Mouse (Mus musculus) cerebellum, adult 2 months (tissue): ENCODE data around the gene Olfr465-ps1. TPM values are rescaled to one million over a fixed set of nuclear protein-coding genes. Genes with fewer than 3 reads are reported as not detected.

Experiments
- DNase-seq, 2 experiments: peaks; one replicate each; pipeline ENCODE4 v3.0.0; 2021
- H3K27ac ChIP-seq: fragments of 200-500 bp; 2 replicates; pipeline ENCODE4 v1.5.1; 2012; ENCODE audit warnings: low read length, control low read depth, inconsistent platforms; ENCODE audit not compliant: insufficient read depth
- H3K27me3 ChIP-seq: fragments of 200-500 bp; 2 replicates; pipeline ENCODE4 v1.6.1; 2012; ENCODE audit warnings: inconsistent platforms, mild to moderate bottlenecking, low read length, moderate library complexity; ENCODE audit not compliant: control insufficient read depth, insufficient read depth
- H3K4me1 ChIP-seq: fragments of 200-500 bp; 2 replicates; pipeline ENCODE4 v1.6.1; 2011; ENCODE audit warnings: low read length; ENCODE audit not compliant: control insufficient read depth, insufficient read depth
- H3K4me3 ChIP-seq: fragments of 200-500 bp; replicated peaks from 2 replicates; pipeline ENCODE3; 2011; ENCODE audit warnings: mild to moderate bottlenecking, low read depth, low read length, control low read depth; ENCODE audit not compliant: insufficient read depth
- CTCF ChIP-seq: fragments of 200-500 bp; IDR thresholded peaks from 2 replicates; pipeline ENCODE4 v1.5.1; 2011; ENCODE audit warnings: low read depth, mild to moderate bottlenecking, control low read depth, low read length, moderate library complexity, borderline replicate concordance; ENCODE audit not compliant: insufficient read depth
- POLR2A ChIP-seq: fragments of 200-500 bp; IDR thresholded peaks from 2 replicates; pipeline ENCODE4 v1.6.1; 2011; ENCODE audit warnings: low read length, control low read depth, borderline replicate concordance; ENCODE audit not compliant: insufficient read depth
- WGBS: fragments of 180-500 bp; shearing (Covaris S2); methylation state at CpG from one replicate; pipeline ENCODE4 v1.1.7; 2018; 5-methylcytosine and 5-hydroxymethylcytosine counted together
- polyA plus RNA-seq: library from polyadenylated mRNA; depleted of rRNA; stranded (reverse); fragments of >200 nt; gene quantifications from 2 replicates; pipeline ENCODE4 v1.2.3, GENCODE M21; 2012; rRNA removed

Olfr465-ps1 gene
- polyA plus RNA-seq, result not detected in 2 replicates

DNA sequence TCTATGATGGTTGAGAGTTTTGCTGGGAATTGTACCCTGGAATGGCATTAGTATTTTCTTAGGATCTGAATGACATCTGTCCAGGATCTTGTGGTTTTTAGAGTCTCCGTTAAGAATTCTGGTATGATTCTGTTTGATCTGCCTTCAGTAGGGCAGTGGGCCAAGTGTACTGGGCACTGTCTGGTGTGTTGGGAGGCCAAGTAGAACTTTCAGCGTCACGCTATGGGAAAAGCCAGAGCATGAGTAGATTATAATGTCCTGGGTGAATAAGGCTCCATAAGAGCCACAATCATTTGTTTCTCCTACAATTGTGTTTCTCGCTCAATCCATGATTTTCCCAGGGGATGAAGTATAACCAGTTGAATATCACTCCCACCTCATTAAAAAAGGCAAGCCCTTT is at the start of gene Olfr465-ps1:
Olfr465-ps1 (plus strand) TSS at position 301 of the 400 bp plus-strand sequence.
- WGBS, result 47% methylated on average over 4 of the region's 4 CpGs
- no peak for DNase-seq
- no peaks in the 10 kb centered on the region for H3K4me1 ChIP-seq
- no peaks in the 10 kb centered on the region for H3K27me3 ChIP-seq
- TF ChIP-seq POLR2A (no peak), CTCF (no peak)
- no peak within 1 kb of the TSS for H3K27ac ChIP-seq
- H3K4me3 ChIP-seq, result no peak within 1 kb of the TSS

DNA sequence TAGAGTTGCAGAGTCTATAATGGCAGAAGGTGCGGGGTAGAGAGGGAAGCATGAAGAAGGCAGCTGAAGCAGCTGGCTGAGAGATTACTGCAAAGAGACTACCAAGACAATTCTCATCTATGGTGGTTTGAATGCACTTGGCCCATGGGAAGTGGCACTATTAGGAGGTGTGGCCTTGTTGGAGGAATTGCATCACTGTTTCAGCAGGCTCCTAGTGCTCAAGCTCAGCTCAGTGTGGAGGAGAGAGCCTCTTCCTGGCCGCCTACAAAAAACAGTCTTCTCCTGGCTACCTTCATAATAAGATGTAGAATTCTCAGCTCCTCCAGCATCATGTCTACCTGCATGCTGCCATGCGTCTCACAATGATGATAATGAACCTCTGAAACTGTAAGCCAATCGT is 42.0 kb upstream of the Olfr465-ps1 start:
- 96% methylated on average over 4 of the region's 4 CpGs for WGBS
- no peak for TF ChIP-seq CTCF
- no peak for TF ChIP-seq POLR2A
- Histone ChIP-seq H3K4me3 (no peak overlapping the region), H3K4me1 (no peaks in the 10 kb centered on the region), H3K27ac (no peak overlapping the region), H3K27me3 (no peaks in the 10 kb centered on the region)
- DNase-seq, result no peak

DNA sequence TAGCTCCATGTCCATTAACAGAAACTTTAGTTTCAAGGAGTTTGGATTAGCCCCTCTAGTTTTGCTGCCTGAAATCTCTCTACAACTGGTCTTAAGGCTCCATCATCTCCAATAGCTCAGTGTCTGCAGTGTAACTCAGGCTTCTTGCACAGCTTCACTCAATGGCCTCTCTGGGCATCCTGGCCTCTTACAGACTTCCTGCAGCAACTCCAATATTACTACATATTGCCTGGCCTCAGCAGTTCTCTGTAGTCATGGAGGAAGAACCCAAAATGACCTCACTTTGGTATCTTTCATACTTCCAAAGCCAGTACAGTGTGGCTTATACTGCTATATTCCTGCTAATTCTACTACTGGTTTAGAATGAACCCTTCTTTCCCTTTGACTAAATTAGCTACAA is 40.9 kb upstream of the Olfr465-ps1 start:
- Histone ChIP-seq H3K4me3 (no peak overlapping the region), H3K27me3 (no peaks in the 10 kb centered on the region), H3K27ac (no peak overlapping the region), H3K4me1 (no peaks in the 10 kb centered on the region)
- TF ChIP-seq POLR2A (no peak), CTCF (no peak)
- no peak for DNase-seq

DNA sequence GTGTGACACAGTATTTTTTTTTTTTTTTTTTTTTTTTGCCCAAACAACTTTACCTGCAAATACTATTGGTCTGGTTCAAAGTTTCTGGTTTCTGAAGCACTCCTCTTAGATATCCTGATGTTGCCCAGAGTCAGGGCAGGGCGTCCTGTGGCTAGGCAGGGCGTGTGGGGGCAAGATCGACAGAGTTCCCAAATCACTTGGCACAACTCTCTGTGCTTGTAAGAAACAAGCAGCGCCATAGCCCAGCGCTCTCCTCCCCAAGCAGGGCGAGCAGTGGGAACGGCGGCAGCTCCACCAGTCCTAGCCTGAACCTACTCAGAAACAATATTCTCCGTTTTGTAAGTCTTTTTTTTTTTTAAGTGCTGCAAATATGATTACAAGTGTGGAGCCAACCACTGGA is 37.2 kb upstream of the Olfr465-ps1 start:
- no peak overlapping the region for H3K4me3 ChIP-seq
- DNase-seq, result no peak
- 98% methylated on average over 9 of the region's 9 CpGs for WGBS
- no peak overlapping the region for H3K27ac ChIP-seq
- no peaks in the 10 kb centered on the region for H3K27me3 ChIP-seq
- H3K4me1 ChIP-seq, result no peaks in the 10 kb centered on the region
- TF ChIP-seq CTCF (no peak), POLR2A (no peak)

DNA sequence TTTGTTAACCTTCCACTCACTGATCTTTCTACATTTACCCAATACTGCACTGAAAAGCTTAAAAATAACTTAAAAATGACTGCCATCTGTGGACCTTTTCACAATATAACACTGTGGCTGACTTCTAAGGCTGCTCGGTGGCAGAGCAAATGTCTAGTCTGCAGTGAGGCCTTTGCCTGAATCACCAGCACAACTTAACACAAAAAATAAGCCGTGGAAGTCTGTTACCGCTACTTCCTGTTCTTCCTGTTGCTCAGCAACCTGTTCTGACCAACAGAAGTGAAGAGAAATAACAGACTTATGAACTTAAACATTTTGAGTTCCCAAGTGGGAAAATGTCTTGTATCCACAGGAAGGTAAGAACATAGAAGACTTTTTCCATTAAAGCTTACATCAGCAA is 36.7 kb upstream of the Olfr465-ps1 start:
- no peak overlapping the region for H3K4me3 ChIP-seq
- TF ChIP-seq CTCF (no peak), POLR2A (no peak)
- no peaks in the 10 kb centered on the region for H3K4me1 ChIP-seq
- no peaks in the 10 kb centered on the region for H3K27me3 ChIP-seq
- 95% methylated on average over 3 of the region's 3 CpGs for WGBS
- H3K27ac ChIP-seq, result no peak overlapping the region
- no peak for DNase-seq

DNA sequence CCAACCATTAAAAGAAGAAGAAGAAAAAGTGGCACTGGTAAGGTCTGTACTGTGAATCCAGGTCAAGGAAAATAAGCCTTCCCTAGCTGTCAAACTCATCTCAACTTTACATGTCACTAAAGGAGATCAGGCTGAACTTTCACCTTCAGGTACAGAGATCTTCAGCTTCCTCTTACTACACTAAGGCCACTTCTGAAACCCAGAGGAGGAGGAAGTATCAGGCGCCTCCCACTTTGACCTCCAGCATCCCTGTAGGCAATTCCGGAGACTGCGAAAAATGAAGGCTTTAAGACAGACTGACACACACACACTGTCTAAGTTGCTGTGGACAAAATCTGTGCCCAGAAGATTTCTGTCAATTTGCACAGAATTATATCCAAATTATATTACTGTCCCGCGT is 25.9 kb upstream of the Olfr465-ps1 start:
- H3K27me3 ChIP-seq, result no peaks in the 10 kb centered on the region
- TF ChIP-seq CTCF, result no peak
- TF ChIP-seq POLR2A, result no peak
- 3% methylated on average over 5 of the region's 5 CpGs for WGBS
- no peak for DNase-seq
- peak overlapping the region; percentile 88 for H3K4me3 ChIP-seq
- peaks cover 3% of the 10 kb centered on the region; the same call in 1 of the 2 replicates for H3K4me1 ChIP-seq
- H3K27ac ChIP-seq, result no peak overlapping the region

DNA sequence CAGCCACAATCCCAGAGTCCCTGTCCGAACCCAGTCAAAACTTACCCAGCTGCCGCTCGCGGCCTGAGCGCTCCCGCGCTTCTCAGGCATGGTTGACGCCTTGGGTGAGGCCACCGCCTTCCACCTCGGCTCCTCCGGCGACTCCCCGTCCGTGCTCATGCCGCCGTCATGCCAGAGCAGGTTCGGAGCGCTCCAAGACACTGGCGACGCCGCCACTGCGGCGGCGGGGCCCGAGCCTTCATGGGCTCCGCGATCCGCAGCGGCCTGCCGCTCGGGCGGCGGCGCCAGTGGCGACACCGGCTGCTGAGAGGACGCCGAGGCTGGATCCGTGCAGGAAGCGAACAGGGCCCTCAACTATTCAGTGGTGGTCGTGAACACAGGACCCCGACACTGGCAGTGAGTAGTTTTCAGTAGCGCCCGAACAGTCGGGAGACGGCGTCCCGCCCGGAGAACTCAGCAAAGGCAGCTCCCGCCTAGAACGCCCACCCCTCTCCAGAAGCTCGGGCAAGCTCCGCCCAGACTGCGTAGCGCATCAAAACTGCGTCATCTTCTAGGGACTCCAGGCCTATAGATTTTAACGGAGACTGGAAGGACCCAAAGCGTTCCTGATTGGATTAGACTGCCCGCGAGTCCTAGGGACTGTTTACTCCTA is 25.3 kb upstream of the Olfr465-ps1 start, which contains the start of gene Mfsd14b:
Mfsd14b (minus strand) TSS at position 517 of the 652 bp plus-strand sequence.
- under 1% methylated on average over 60 of the region's 60 CpGs for WGBS
- H3K27me3 ChIP-seq, result no peaks in the 10 kb centered on the region
- H3K27ac ChIP-seq, result peak within 1 kb of the TSS; percentile 52
- TF ChIP-seq CTCF, result no peak
- peak; percentile 74; the same call in 1 of the 2 replicates for TF ChIP-seq POLR2A
- H3K4me1 ChIP-seq, result peaks cover 3% of the 10 kb centered on the region; the same call in 1 of the 2 replicates
- DNase-seq, result peak; percentile 93
- peak within 1 kb of the TSS; percentile 88 for H3K4me3 ChIP-seq

DNA sequence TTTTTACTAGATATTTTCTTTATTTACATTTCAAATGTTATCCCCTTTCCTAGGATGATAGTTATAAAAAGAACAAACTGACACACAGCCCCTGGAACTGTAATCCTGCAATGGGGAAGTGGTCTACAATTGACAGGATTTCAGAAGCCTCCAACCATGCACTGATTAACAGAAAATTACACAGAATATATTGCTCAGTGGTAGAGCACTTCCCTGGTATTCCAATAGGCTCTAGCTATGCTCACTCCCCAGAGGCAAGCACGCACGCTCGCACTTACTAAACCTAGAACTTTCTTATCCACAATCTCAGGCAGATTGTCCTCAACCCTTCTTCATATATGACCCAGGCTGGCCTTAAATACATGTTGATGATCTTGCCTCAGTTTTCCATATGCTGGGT is 24.6 kb upstream of the Olfr465-ps1 start:
- peak in 1 of 2 experiments; percentile 16 for DNase-seq
- Histone ChIP-seq H3K4me3 (peak overlapping the region; percentile 88), H3K27ac (peak overlapping the region; percentile 26), H3K4me1 (peaks cover 3% of the 10 kb centered on the region; the same call in 1 of the 2 replicates), H3K27me3 (no peaks in the 10 kb centered on the region)
- TF ChIP-seq CTCF (no peak), POLR2A (no peak)
- 66% methylated on average over 3 of the region's 3 CpGs for WGBS
